Mouse (Mus musculus) liver, adult 2 months (tissue): ENCODE measurements around the gene Castor2.

ENCODE experiments used
- CTCF ChIP-seq: fragments of 200-500 bp; IDR thresholded peaks from 2 replicates; pipeline ENCODE4 v1.5.1; 2011; ENCODE audit warnings: low read depth, low read length, control low read depth
- POLR2A ChIP-seq: fragments of 200-500 bp; IDR thresholded peaks from 2 replicates; pipeline ENCODE4 v1.6.1; 2011; ENCODE audit warnings: low read length, control low read depth; ENCODE audit not compliant: insufficient read depth; ENCODE audit errors: extremely low read depth

GRCm38 (mm10) chr5:134142381-134142780 lies 42.9 kb downstream of the Castor2 start:
- TF ChIP-seq CTCF, result no peak
- no peak for TF ChIP-seq POLR2A
